Mouse (Mus musculus) retina, embryonic 14.5 days (tissue): ENCODE measurements around the gene AC140267.1.
A peak's percentile ranks its signal among the peaks of the same experiment; 100 is the strongest.

Experiments
- DNase-seq: peaks from one replicate; pipeline ENCODE4 v3.0.0-alpha.2; 2015; ENCODE audit warnings: low spot score

The AC140267.1 gene

GRCm38 (mm10) chr15:80228071-80228800, 7.4 kb upstream of the AC140267.1 start:
- DNase-seq: no peak

DNA sequence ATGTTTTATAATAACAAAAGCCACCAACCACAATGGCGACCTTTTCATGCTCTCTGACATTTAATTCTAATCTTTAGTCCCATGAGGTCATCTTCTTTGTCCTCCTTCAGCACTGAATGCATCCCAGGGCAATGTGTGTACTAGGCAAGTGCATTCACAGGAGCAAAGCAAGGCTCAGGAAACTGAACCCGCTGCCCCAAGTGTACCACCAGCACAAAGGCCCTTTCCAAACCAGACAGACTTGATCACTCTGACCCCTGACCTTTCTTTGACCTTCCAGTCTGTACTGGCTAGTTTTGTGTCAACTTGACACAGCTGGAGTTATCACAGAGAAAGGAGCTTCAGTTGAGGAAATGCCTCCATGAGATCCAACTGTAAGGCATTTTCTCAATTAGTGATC, 3.3 kb upstream of the AC140267.1 start:
- no peak for DNase-seq

GRCm38 (mm10) chr15:80233053-80233452, 2.6 kb upstream of the AC140267.1 start:
- no peak for DNase-seq

- DNase-seq: peak; percentile 99
Measured at GRCm38 (mm10) chr15:80233733-80234509, 1.7 kb upstream of the AC140267.1 start, which contains the start of gene Mief1. TSS of gene Mief1 (plus strand) at chr15:80234018.

- no peak for DNase-seq
Measured at GRCm38 (mm10) chr15:80248135-80248534, 12.5 kb downstream of the AC140267.1 start.

DNA sequence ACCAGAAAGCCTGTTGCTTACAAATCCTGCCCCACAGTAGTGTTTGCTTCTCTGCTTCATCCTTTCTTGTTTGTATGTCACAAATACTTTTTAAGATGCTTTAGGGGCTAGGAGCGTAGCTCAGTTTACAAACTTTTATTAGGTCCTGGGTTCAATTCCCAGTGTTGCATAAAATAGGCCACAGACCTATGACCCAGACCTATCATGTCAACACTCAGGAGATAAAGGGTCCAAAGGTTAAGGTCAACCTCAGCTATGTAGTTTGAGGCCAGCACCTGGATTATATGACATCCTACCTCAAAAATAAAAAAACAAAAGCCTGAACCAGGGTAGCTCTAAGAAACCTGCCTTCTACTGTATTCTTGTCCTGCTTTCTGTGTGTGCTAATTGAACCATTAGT, 13.0 kb downstream of the AC140267.1 start:
- DNase-seq: no peak

DNA sequence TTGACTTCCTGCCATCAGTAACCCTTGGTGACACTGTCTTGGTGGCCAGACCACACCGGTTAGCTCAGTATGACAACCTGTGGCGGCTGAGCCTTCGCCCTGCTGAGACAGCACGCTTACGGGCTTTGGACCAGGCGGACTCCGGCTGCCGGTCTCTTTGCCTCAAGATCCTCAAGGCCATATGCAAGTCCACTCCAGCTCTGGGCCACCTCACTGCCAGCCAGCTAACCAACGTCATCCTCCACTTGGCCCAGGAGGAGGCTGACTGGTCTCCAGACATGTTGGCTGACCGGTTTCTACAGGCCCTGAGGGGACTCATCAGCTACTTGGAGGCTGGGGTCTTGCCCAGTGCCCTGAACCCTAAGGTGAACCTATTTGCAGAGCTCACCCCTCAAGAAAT, 14.0 kb downstream of the AC140267.1 start:
- no peak for DNase-seq

DNA sequence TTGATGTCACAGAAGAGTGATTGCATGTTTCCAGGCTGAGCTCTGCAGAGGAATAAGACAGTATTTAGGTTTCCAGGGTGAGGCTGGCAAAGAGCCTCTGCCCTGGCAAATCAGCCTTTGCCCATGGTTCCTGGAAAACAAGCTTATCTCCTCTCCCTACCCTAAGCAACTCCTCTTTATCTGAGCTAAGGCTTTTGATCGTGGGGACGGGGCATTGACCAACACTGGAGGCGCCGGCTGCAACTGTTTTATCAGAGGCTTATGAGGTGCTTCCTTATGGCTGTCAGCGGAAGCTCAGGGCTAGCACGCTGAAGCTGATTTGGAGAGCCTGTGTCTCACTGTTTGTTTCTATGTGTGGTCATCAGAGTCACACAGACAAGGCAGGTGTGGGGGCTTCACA, 15.0 kb downstream of the AC140267.1 start:
- DNase-seq: no peak

- no peak for DNase-seq
Measured at GRCm38 (mm10) chr15:80253530-80253929, 17.9 kb downstream of the AC140267.1 start.

- DNase-seq: no peak
Measured at GRCm38 (mm10) chr15:80254207-80254606, 18.6 kb downstream of the AC140267.1 start.

GRCm38 (mm10) chr15:80254847-80255645, 19.4 kb downstream of the AC140267.1 start, which contains the start of gene Atf4:
TSS of gene Atf4 (plus strand) at chr15:80255184.
- DNase-seq: peak; percentile 98

DNA sequence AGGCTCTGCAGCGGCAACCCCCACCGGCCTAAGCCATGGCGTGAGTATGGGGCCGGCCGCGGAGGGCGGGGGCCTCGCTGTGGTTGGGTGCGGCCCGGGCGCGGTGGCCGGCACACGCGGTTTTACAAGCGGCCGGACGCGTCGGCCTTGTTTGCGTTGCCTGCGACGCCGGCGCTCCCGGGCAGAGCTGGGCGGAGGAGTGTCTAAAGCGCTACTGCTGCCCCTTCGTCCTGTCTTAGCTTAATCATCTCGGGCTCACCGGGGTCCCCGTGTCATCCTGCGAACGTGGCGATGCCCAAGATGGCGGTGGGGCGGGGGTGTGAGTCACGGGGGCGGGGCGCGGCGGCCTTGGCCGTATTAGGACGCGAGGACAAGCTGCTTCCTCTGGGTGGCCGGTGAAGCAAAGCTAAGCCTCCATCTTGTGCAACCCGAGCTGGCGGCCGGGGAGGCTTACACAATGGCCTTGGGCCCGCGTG, 20.0 kb downstream of the AC140267.1 start:
- peak; percentile 83 for DNase-seq

GRCm38 (mm10) chr15:80256242-80256641, 20.6 kb downstream of the AC140267.1 start:
- peak; percentile 14 for DNase-seq

GRCm38 (mm10) chr15:80256656-80257601, 21.3 kb downstream of the AC140267.1 start:
- DNase-seq: no peak

GRCm38 (mm10) chr15:80257602-80258239, 22.1 kb downstream of the AC140267.1 start:
- DNase-seq: peak; percentile 19

GRCm38 (mm10) chr15:80258240-80259170, 22.9 kb downstream of the AC140267.1 start:
- DNase-seq: peak; percentile 12

DNA sequence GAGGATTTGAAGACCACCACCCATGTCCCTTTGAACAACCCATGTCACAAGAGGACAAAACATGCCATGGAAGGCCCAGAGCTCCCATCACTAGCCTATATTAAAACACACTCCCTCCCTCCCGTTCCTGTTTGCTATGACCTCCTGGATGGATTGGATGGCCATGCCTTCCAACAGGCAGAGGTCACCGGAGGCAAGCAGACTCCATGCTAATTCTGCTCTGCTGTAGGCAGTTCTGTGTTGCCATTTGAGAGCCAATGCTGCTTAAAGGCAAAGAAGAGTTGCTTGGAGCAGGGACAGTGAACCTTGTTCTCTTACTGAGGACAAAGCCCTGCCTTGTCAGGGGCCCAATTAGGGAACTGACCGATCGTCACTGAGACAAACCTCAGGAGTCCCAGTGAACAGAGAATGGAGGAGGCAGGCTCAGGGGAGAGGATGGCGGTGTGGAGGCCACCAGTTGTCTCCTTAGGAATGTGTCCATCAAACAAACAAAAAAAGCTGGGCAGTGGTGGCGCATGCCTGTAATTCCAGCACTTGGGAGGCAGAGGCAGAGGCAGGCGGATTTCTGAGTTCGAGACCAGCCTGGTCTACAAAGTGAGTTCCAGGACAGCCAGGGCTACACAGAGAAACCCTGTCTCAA, 23.9 kb downstream of the AC140267.1 start:
- DNase-seq: no peak

DNA sequence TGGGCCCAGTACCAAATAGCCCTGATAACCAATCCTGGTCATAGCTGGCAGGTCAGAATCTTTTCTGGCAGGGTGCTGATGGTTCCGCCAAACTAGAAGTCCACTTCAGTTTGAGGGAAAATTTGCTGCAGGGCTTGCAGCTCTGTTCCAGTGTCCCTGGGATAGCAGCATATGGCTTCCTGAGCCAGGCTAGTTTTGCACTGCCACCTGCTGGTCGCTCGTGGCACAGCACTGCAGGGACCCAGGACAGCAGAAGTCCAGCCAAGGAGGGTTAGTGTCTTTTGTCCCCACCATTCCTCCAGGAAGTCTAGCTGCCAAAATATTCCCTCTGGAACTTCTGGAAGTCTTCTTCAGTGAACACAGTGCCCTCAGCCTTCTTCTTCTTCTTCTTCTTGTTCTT, 25.0 kb downstream of the AC140267.1 start:
- peak; percentile 93 for DNase-seq

DNA sequence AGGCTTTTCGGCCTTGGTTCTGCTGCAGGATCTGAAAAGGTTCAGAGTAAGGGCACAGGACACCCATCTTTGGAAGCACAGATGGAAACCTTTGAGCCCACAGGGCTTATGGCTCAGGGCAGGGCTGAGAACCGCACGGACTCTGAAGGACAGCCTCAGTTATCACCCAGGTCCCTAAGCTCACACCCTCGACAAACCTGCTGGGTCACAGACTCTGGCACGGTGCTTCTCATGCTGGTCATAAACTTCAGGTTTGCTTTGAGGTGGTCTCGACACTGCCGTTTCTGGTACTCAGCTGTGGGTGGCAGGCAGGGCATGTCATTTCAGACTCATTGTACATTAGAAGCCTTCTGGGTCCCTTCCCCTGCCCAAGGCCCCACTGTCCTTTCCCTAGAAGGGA, 25.5 kb downstream of the AC140267.1 start:
- no peak for DNase-seq
